Mouse (Mus musculus) heart, postnatal 0 days (tissue): ENCODE results near the gene Nedd4. TPM values are rescaled to one million over a fixed set of nuclear protein-coding genes. Genes with fewer than 3 reads are reported as not detected.
A peak's percentile ranks its signal among the peaks of the same experiment; 100 is the strongest.

ENCODE experiments used
- ATAC-seq: fragments of 200-750 bp; cut with Nextera tagmentation; 2 replicates; pipeline ENCODE4 v1.8.0; 2017; ENCODE audit warnings: low read depth, moderate number of reproducible peaks, moderate library complexity; ENCODE audit not compliant: insufficient read depth
- DNase-seq: peaks from one replicate; pipeline ENCODE4 v3.0.0-alpha.2; 2016; ENCODE audit warnings: low spot score
- H3K27ac ChIP-seq: fragments of 300-500 bp; sonication (generic); 2 replicates; pipeline ENCODE4 v1.5.1; 2014; ENCODE audit warnings: low read depth, mild to moderate bottlenecking
- H3K27me3 ChIP-seq: fragments of 300-500 bp; sonication (generic); 2 replicates; pipeline ENCODE4 v1.6.1; 2014; ENCODE audit warnings: low read length, mixed read lengths; ENCODE audit not compliant: control insufficient read depth, insufficient read depth
- H3K36me3 ChIP-seq: fragments of 300-500 bp; sonication (generic); replicated peaks from 2 replicates; pipeline ENCODE4 v1.6.1; 2014; ENCODE audit warnings: low read length, mixed read lengths; ENCODE audit not compliant: control insufficient read depth, insufficient read depth
- H3K4me1 ChIP-seq: fragments of 300-500 bp; sonication (generic); 2 replicates; pipeline ENCODE4 v1.6.1; 2014; ENCODE audit warnings: antibody characterized with exemption; ENCODE audit not compliant: control insufficient read depth, insufficient read depth
- H3K4me2 ChIP-seq: fragments of 300-500 bp; sonication (generic); 2 replicates; pipeline ENCODE4 v1.6.1; 2014; ENCODE audit warnings: low read depth, mild to moderate bottlenecking, low read length, moderate library complexity
- H3K4me3 ChIP-seq: fragments of 300-500 bp; sonication (generic); 2 replicates; pipeline ENCODE4 v1.5.1; 2014; ENCODE audit warnings: low read depth, low read length
- H3K9ac ChIP-seq: fragments of 300-500 bp; sonication (generic); replicated peaks from 2 replicates; pipeline ENCODE4 v1.6.1; 2014; ENCODE audit warnings: low read depth, low read length, mixed read lengths
- H3K9me3 ChIP-seq: fragments of 300-500 bp; sonication (generic); replicated peaks from 2 replicates; pipeline ENCODE4 v1.6.1; 2016; ENCODE audit warnings: low read length; ENCODE audit not compliant: control insufficient read depth
- CTCF ChIP-seq: IDR thresholded peaks from 2 replicates; pipeline ENCODE4 v1.5.1; 2016; ENCODE audit warnings: antibody characterized with exemption, control low read depth, low read depth
- EP300 ChIP-seq: IDR thresholded peaks from 2 replicates; pipeline ENCODE4 v1.6.1; 2016; ENCODE audit warnings: antibody characterized with exemption, low read depth
- WGBS: fragments of 180-500 bp; shearing (Covaris S2); extraction: QIAGEN DNeasy Blood & Tissue Kit; methylation state at CpG from one replicate; pipeline ENCODE4 v1.1.7; 2014; 5-methylcytosine and 5-hydroxymethylcytosine counted together
- polyA plus RNA-seq: library from polyadenylated mRNA; unstranded; fragments of >200 nt; fragmentation: Nextera tagmentation; extraction: Ambion mirVana; gene quantifications from 2 replicates; pipeline ENCODE4 v1.2.1, GENCODE M21; 2015
- total RNA-seq: library from RNA; depleted of rRNA; stranded (reverse); fragments of >200 nt; gene quantifications from 2 replicates; pipeline ENCODE4 v1.2.3, GENCODE M21; 2014; ENCODE audit warnings: low replicate concordance

Nedd4 gene
- total and polyA plus RNA-seq, 2 experiments from 2014 or later: 303 to 444 TPM

DNA sequence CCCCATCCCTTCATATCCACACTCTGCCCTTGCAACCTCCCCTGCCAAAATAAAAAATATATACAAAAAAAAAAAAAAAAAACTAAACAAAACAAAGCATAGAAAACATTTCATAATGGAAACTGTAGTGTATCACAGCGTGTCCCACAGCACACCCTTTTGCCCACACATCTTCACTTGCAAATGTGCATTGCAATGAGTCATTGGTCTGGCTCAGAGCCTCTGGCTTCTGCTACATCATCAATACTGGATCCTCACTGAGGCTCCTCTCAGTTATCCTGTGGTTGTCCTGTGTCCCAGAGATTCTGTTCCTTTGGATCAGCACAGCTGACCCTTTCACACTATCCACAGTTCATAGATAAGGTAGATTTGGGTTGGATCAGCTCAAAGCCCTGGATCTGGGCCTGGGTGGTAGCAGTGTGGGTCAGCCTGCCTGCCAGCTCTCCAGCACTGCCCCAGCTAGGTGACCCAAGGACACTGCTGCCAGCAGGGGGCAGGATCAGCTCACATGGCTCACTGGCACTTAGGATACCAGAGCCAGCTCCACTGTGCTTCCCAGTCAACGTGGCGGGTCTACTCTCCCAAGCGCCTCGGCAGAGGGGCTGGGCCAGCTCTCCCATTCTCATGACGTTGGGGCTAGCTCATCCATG lies 7.4 kb upstream of the Nedd4 start:
- DNase-seq (peak; percentile 62), ATAC-seq (peak; percentile 73)
- no peaks in the 10 kb centered on the region for H3K27me3 ChIP-seq
- peak overlapping the region; percentile 32; the same call in 1 of the 2 replicates for H3K27ac ChIP-seq
- no peak overlapping the region for H3K4me2 ChIP-seq
- TF ChIP-seq EP300 (no peak), CTCF (peak; percentile 75)
- H3K9me3 ChIP-seq: no peaks in the 10 kb centered on the region
- no peak overlapping the region for H3K9ac ChIP-seq
- no peak overlapping the region for H3K4me3 ChIP-seq
- 40% methylated on average over 6 of the region's 6 CpGs for WGBS
- peaks cover 14% of the 10 kb centered on the region for H3K4me1 ChIP-seq
- no peaks in the 10 kb centered on the region for H3K36me3 ChIP-seq

DNA sequence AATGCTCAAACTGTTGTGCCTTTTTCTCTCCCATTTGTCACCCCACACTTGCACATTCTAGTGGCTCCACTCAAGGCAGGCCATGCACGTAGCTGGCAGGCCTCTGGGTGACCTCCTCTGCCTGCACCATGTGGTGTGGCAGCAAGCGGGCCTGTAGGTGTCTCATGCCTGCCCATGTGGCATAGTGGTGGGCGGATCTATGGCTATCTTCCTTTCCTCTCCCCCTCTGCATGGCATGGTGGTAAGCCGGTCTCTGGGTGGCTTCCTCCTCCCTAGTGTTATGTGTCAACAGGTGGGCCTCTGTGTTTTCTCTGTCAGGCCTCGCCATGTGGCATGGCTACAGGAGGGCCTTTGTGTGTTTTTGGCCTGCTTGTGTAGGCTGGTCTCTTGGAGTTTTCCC lies 6.5 kb upstream of the Nedd4 start:
- Histone ChIP-seq H3K36me3 (no peaks in the 10 kb centered on the region), H3K9ac (no peak overlapping the region), H3K27me3 (no peaks in the 10 kb centered on the region), H3K4me2 (no peak overlapping the region), H3K4me3 (no peak overlapping the region), H3K9me3 (no peaks in the 10 kb centered on the region), H3K4me1 (peaks cover 14% of the 10 kb centered on the region), H3K27ac (peak overlapping the region; percentile 32)
- ATAC-seq: peak; percentile 69
- DNase-seq: no peak
- TF ChIP-seq EP300: no peak
- TF ChIP-seq CTCF: no peak
- 48% methylated on average over 5 of the region's 5 CpGs for WGBS

DNA sequence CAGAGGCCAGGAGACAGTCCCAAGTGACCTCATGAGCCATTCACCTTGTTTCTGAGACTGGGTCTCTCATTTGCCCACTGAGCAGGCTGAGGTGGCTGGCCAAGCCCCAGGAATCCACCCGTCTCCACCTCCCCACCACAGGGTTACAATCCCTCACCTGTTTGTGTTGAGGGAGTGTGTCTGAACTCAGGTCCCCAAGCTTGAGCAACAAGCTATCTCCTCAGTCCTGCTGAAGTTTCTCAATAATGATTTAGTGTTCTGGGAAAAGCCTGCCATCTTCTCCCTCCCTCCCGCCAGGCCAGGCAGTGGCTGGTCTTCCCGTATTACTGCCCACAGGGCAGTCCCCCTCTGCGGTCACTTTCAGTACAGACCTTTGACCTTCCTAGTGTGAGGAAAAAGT lies 5.7 kb upstream of the Nedd4 start:
- H3K9ac ChIP-seq: no peak overlapping the region
- no peak overlapping the region for H3K4me2 ChIP-seq
- no peak for TF ChIP-seq EP300
- no peak for TF ChIP-seq CTCF
- H3K4me1 ChIP-seq: peaks cover 14% of the 10 kb centered on the region
- H3K27ac ChIP-seq: peak overlapping the region; percentile 65
- DNase-seq (no peak), ATAC-seq (no peak)
- H3K36me3 ChIP-seq: no peaks in the 10 kb centered on the region
- no peaks in the 10 kb centered on the region for H3K27me3 ChIP-seq
- no peak overlapping the region for H3K4me3 ChIP-seq
- no peaks in the 10 kb centered on the region for H3K9me3 ChIP-seq
- 66% methylated on average over 4 of the region's 4 CpGs for WGBS

DNA sequence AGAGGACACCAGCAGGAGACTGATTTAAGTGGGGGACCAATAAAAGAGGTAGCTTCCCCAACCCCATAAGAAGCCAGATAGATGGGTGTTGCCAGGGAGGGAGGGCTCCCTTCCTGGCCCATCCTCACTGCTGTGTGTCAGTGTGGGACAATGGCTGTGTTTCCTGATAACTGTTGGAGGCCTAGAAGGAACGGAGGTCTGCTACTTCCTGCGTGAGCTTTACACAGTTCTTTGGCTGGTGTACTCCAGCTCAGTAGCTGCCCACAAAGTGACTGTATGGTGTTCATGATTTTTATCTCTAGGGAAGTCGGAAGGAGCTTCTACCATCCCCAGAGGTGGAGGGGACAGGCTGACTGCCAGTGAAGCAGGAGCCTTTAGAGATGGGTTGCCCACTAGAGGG lies 5.2 kb upstream of the Nedd4 start:
- Histone ChIP-seq H3K9ac (no peak overlapping the region), H3K9me3 (no peaks in the 10 kb centered on the region), H3K4me1 (peaks cover 14% of the 10 kb centered on the region), H3K36me3 (no peaks in the 10 kb centered on the region), H3K27me3 (no peaks in the 10 kb centered on the region), H3K27ac (peak overlapping the region; percentile 65), H3K4me3 (no peak overlapping the region), H3K4me2 (no peak overlapping the region)
- TF ChIP-seq CTCF (no peak), EP300 (no peak)
- DNase-seq (no peak), ATAC-seq (no peak)
- 45% methylated on average over 3 of the region's 3 CpGs for WGBS

DNA sequence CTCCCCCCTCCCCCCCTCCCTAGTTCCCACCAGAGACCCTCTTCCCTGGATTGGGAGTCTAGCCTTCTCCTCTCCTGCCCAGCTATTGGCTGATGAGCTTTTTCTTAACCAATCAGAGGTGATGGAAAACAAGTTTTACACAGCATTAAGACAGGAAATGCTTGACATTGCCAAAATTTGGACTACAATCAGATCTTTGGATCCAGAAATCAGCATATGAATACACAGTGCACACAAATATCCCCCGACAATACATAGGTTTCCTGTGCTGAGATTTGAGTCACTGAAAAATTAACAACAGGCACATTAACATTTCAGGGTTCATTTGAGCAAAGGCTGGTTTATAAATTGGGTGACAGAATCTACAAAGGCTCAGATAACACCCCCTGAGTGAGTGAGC lies 4.5 kb upstream of the Nedd4 start:
- no peaks in the 10 kb centered on the region for H3K36me3 ChIP-seq
- ATAC-seq (no peak), DNase-seq (no peak)
- no peak overlapping the region for H3K4me3 ChIP-seq
- TF ChIP-seq CTCF (no peak), EP300 (no peak)
- peaks cover 14% of the 10 kb centered on the region for H3K4me1 ChIP-seq
- no peak overlapping the region for H3K4me2 ChIP-seq
- no peak overlapping the region for H3K9ac ChIP-seq
- 60% methylated on average over 1 of the region's 1 CpGs for WGBS
- no peak overlapping the region for H3K27ac ChIP-seq
- no peaks in the 10 kb centered on the region for H3K27me3 ChIP-seq
- no peaks in the 10 kb centered on the region for H3K9me3 ChIP-seq

DNA sequence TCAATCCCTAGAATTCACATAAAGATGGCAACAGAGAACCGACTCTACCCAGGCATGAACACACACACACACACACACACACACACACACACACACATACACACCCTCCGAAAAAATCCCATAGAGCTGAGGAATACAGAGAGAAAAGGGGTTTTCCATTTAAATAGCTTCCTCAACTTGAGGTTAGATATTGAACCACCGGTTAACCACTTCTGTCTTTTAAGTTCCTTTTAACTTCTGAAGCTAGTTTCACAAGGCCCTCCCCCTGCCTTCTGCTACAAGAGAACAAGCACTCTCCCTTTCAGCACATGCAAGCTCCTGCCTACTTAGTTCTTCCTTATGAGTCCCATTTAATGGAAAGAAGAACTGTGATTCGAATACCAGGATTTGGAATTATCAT lies 2.0 kb upstream of the Nedd4 start:
- peaks cover 8% of the 10 kb centered on the region; the same call in 1 of the 2 replicates for H3K36me3 ChIP-seq
- H3K4me1 ChIP-seq: peaks cover 13% of the 10 kb centered on the region
- DNase-seq (no peak), ATAC-seq (no peak)
- H3K4me2 ChIP-seq: no peak overlapping the region
- H3K4me3 ChIP-seq: no peak overlapping the region
- TF ChIP-seq CTCF (no peak), EP300 (no peak)
- no peaks in the 10 kb centered on the region for H3K9me3 ChIP-seq
- 73% methylated on average over 4 of the region's 4 CpGs for WGBS
- H3K27ac ChIP-seq: no peak overlapping the region
- H3K27me3 ChIP-seq: no peaks in the 10 kb centered on the region
- no peak overlapping the region for H3K9ac ChIP-seq
